Mouse (Mus musculus) frontal cortex, postnatal 36 days (tissue): ENCODE measurements around the gene Pibf1.

ENCODE experiments used
- DNase-seq, 2 experiments: peaks; one replicate each; pipeline ENCODE4 v3.0.0; 2022; ENCODE audit warnings: low spot score in 2 of 2

Gene Pibf1

DNA sequence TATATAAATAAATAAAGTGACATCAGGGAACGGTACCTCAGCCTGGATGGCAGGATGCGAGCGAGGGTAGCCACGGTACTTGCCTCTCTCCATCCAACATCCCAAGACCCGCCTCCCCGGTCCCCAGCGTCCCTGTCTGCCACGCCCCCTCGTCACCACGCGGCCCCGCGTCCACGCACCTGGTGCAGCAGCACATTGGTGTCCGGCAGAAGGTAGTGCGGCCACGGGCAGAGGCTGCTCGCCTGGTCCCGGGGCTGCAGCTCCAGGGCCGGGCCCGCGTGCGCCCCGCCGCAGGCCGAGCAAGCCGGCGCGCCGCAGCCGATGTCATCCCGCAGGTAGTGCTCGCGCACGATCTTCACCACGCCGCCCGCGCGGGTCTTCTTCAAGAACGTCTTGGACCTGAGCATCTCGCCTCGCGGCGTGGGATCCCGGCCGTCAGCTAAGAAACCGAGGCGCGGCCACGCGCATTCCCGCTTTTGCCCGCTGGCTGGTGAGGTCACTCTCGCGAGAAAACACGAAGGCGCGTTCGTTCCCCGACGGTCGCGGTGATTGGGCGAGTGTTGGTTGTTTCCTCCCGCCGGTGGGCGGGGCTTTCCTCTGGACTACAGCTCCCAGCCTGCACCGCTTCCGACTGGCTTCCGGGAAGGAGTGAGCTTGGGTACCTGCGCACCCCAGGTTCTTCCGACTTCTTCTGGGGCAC lies at the start of gene Pibf1, which contains the start of gene Dis3:
Pibf1 (plus strand) TSS at position 158 of the 700 bp plus-strand sequence.
Dis3 (minus strand) TSS at position 504 of the 700 bp plus-strand sequence.
- DNase-seq: peak; percentile 99 to 100

DNA sequence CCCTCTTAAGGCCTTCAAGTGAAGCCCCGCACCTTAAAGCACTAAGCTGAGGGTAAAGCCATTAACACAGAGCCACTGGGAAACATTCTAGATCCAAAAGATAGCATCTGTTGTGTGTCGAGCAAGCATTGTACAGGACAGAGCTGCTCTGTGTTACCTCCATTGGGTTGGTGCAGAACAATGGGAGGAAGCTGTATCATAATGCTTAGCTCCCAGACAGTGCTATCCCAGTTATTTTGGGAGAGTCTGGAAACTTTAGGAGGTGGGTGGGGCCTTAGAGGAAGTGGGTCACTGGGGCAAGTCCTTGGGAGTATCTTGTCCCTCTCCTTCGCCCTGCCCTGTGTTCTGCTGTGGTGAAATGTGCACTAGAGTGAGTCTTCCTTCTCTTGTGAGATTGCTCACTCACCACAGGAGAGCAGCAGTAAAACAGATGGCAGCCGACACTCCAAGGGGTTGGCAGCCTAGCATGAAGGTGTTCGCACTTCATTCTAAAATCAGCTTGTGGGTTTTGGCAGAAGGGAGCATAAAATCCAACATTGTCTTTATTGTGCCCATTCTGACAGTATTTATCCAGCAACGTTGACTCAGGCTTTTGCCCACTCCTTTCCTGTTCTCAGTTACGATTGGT lies 40.2 kb upstream of the Pibf1 start:
- peak; percentile 32 to 56 for DNase-seq

DNA sequence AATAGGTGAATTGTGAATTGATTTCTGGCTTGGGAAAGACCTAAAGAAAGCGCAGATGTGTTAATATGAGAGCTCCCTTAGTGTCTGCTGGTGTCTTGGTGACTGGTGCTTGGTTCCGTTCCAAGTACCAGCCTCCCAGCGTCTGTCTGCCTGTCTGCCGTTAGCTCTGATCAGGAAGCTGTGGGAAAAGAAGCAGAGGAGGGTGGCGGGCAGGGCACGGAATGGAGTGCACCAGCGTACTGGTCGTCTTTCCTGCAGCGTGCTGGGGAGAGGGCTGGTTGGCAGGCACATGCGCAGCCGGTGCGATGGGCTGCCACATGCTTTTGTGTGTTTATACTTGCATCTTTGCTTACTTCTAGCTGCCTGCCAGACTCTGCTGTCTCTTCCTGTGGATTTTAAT lies 38.6 kb upstream of the Pibf1 start:
- peak; percentile 23 to 26 for DNase-seq

DNA sequence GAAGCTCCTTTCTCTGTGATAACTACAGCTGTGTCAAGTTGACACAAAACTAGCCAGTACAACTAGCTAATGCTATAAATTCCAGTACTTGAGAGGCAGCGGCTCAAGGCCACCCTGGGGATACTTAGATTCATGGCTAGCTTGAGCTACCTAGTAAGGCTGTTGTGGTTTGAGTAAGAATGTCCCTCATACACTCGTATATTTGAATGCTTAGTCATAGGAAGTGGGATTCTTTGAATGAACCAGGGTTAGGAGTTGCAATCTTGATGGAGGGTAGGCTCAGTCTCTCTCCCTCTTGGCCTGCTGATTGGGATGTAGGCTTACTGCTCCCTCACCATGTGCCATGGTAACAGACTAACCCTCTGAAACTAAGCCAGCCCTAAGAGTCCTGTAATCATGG lies 36.1 kb upstream of the Pibf1 start:
- DNase-seq: no peak

- DNase-seq: no peak
Observed at GRCm38 (mm10) chr14:99071146-99071545, 28.1 kb upstream of the Pibf1 start.

GRCm38 (mm10) chr14:99088947-99089346 lies 10.3 kb upstream of the Pibf1 start:
- DNase-seq: no peak

GRCm38 (mm10) chr14:99099967-99100587 lies 853 bp downstream of the Pibf1 start:
- DNase-seq: no peak

DNA sequence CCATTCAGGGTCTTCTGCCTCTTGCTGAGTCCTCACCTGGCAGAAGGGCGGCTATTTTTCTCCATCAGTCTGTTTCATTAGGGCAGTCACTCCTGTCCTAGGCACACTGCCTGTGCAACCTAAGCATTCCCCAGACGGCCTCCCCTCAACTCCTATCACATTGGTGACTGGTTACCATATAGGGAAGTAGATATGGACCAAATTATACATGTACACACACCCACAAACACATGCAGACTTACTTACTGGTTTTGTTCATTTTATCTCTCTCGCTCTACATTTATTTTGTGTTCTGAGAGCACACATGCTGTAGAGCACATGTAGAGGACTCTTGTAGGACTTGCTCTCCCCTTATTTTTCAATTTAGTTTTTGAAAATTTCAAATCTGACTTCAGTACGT lies 3.8 kb downstream of the Pibf1 start:
- DNase-seq: no peak

DNA sequence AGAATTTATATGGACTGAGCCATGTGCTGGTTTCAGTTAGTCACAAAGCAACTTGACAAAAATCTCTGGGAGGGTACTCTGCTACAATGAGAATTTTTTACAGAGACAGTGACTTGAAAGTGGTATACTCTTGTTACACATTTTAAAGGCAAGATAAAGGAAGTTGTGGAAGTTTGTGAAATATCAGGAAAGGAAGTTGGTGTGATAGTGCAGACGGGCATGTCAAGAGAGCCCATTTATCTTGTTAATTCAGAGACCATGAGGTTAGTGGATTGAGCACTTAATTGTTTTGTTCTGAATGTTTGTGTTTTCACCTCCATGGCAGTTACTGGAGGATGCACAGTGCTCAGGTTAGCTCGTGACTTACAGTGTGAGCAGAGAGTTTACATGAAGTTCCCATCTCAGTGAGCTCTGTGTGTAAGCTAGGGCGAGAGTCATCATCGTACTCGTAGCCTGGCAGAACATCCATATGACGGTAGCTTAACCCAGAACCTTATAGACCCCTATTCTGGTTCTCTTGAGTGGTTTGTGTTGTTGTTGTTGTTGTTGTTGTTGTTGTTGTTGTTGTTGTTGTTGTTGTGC lies 5.4 kb downstream of the Pibf1 start:
- no peak for DNase-seq

DNA sequence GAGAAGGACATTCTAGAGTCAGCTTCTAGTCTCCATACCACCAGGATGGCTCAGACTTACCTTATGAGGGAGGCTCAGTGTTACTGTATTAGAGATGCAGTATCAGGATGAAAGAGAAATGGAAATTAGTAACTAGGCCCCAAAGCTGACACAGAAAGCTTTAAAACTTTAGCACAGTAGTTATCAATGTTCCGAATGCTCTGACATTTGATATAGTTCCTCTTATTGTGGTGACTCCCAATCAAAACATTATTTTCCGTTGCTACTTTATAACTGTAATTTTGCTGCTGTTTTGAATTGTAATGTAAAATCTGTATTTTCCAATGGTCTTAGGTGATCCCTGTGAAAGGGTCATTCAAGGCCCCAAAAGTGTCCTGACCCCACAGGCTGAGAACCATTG lies 7.4 kb downstream of the Pibf1 start:
- DNase-seq: no peak

- DNase-seq: no peak
Observed at GRCm38 (mm10) chr14:99107631-99108187, 8.5 kb downstream of the Pibf1 start.

DNA sequence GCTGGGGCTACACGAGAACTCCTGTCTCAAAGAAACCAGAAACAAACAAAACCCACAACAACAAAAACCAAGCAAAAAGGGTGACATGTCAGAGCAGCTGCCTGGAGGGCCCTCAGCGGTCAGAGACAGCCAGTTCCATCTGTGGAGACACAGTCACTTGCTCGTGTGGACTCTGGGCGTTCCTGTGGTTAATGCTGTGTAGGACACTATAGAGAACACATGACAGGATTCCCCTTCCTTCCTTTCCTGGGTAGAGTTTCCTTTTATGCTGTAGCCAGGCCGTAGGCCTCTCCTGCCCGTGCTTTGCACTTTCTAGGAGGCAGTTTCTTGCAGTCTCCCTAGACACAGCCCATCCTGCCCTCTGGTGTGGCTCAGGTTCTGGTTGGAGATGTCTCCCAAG lies 9.5 kb downstream of the Pibf1 start:
- DNase-seq: no peak

- DNase-seq: no peak
Observed at GRCm38 (mm10) chr14:99117576-99117975, 18.4 kb downstream of the Pibf1 start.

DNA sequence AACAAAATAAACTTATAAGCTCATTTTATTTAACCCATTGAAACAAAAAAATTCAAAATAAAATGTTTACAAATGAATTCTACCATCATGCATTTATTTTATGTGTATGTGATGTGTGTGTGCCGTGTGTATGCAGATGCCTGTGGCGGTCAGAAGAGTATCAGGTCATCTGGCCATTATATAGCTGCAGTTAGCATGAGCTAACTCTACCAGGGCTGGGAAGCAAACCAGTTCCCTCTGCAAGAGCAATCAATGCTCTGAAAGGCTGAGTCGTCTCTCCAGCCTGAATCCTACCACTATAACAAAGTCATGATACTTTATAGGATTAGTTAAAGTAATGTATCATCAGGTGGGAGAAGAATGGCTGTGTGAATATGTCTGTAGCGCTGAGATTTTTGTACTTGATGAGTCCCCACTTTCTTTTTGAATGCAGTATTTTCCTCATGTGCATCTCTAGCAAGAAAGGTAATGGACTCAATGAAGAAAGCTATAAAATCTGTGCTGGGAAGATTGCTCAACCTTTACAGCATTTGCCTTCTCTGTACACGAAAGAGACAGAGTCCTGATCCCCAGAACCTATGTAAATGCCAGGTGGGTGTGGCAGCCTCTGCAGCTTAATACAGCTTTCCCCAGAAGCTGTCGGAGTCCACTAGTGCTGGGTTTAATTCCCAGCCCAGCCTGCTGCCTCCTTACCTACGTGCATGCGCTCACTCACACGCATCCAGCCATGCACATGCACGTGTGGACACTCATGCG lies 22.5 kb downstream of the Pibf1 start:
- no peak for DNase-seq

DNA sequence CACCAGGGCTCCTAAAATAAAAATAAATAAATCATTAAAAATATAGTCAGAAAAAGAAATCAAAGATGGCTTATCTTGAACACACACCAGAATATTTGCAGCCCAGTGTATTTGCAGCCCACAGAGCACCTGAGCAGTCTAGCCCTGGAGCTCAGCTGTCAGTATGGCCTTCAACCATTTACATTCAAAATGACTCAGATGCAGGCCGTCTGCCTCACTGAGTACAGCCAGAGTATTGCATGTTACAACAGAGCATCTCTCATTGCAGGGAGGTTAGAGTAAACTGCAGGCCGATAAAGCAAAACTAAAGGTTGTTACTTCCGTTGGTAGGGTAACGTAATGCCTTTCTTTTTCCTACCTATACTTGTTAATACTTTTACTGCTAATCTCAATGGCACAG lies 24.9 kb downstream of the Pibf1 start:
- DNase-seq: no peak

DNA sequence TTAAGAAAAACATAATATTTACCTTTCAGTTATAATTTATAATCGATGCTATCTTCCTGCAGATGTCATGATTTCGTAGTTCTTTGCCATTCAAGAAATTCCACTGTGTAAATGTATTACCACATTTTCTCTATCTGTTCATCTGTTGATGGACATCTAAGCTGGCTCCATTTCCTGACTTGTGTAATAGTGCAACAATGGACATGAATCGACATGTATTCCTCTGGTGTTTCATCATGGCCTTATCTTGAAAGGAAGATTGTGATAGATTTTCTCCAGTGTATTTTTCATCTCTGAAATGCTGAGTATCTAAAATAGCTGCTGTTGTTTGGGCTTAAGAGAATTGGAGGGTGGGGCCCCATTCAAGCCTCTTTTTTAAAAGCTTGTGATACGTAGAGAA lies 27.5 kb downstream of the Pibf1 start:
- no peak for DNase-seq

DNA sequence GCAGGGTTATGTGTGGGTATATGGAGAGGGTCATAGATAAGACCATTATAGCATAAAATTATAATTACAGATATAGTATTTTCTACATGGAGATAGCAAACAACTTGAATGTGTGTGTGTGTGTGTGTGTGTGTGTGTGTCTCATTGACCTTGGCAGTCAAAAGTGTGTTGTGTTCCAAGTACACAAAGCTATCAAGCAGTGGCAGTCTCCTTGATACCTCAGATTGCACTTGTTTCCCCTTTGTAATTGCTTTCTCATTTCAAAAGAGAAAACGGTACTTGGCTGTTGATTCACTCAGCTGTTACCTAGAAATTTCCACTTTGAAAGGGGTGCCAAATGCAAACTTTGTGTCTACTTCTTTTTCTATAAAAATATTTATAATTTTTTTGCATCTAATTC lies 28.3 kb downstream of the Pibf1 start:
- DNase-seq: no peak

- DNase-seq: no peak
Observed at GRCm38 (mm10) chr14:99129050-99129449, 29.8 kb downstream of the Pibf1 start.

DNA sequence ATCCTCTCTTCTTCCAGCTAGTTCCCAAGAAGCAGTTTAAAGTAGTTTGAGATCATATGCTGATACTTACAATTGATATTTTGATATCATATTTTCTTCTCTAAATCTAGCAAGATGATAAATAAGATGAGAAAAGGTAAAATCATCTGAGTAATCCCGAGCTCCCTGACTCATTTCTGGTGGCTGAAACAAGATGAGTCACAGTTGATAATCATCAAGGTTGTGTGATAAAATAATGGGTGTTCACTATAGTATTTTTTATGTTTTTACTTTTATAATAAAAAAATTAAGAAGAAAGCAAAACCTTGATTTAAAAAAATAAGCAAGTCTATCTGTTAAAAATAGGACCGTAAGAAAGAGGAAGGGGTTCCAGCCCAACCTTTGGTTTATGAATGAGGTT lies 34.8 kb downstream of the Pibf1 start:
- no peak for DNase-seq

GRCm38 (mm10) chr14:99135761-99136160 lies 36.5 kb downstream of the Pibf1 start:
- no peak for DNase-seq

DNA sequence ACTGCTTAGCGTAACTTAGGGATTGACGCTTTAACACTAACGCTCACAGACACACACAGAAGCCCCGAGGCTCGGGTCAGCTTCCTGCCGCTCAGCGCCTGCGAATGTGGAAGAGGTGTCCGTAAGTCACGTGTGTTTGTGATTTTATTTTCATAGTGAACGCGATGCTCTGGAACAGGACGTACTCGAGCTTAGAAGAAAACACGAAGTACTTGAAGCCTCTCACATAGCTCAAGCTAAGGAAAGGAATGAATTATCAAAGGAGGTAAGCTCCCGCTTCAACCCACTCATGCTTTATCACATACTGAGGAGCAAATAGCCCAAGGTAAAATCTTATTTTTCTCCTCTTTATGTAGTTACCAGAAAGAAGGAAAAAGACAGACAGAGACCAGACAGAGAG lies 37.1 kb downstream of the Pibf1 start:
- DNase-seq: no peak

GRCm38 (mm10) chr14:99140036-99140435 lies 40.8 kb downstream of the Pibf1 start:
- DNase-seq: no peak
